Mouse (Mus musculus) cortical plate, adult 2 months (tissue): ENCODE measurements at regions not wholly inside any gene's neighbourhood (a gene's known extent, or its start where the extent isn't known, plus 50 kb on each side); places are given as distances from the start of the nearest gene placed in this dataset.

ENCODE experiments used
- CTCF ChIP-seq: fragments of 200-500 bp; IDR thresholded peaks from 2 replicates; pipeline ENCODE4 v1.5.1; 2011; ENCODE audit warnings: mild to moderate bottlenecking, control low read depth, low read length; ENCODE audit not compliant: insufficient read depth; ENCODE audit errors: extremely low read depth
- POLR2A ChIP-seq: fragments of 200-500 bp; IDR thresholded peaks from 2 replicates; pipeline ENCODE4 v1.6.1; 2011; ENCODE audit warnings: mild to moderate bottlenecking, low read length, control low read depth; ENCODE audit not compliant: insufficient read depth; ENCODE audit errors: extremely low read depth

DNA sequence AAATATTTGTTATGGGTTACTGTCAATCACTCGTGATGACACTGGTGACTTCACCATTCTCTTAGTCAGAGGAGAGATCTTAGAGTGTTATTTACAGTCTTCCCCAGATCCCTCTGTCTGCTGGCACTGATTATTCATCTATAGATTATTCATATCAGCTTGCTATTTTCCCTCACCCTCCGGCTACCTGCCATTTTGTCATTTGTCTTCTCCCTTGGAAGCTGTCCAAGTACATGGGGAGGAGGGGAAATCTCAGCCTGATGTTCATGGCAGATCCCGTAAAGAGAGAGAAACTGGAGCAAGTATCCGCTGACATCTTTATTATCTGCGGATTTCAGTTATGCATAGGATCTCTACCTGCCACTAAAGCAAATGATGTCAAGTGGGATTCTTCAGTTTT, 222.9 kb upstream of the Robo1 start:
- TF ChIP-seq POLR2A (no peak), CTCF (no peak)
